Mouse (Mus musculus) embryonic facial prominence, embryonic 15.5 days (tissue): ENCODE data around the gene March8. TPM values are rescaled to one million over a fixed set of nuclear protein-coding genes. Genes with fewer than 3 reads are reported as not detected.

Source experiments
- ATAC-seq: fragments of 200-750 bp; cut with Nextera tagmentation; 2 replicates; pipeline ENCODE4 v1.8.0; 2017; ENCODE audit warnings: low read depth, moderate TSS enrichment; ENCODE audit not compliant: insufficient number of reproducible peaks, low FRiP score, low TSS enrichment
- H3K27ac ChIP-seq: fragments of 300-500 bp; sonication (generic); replicated peaks from 2 replicates; pipeline ENCODE4 v1.5.1; 2015; ENCODE audit warnings: mild to moderate bottlenecking, inconsistent platforms
- H3K27me3 ChIP-seq: fragments of 300-500 bp; sonication (generic); 2 replicates; pipeline ENCODE4 v1.6.1; 2015; ENCODE audit warnings: inconsistent platforms
- H3K36me3 ChIP-seq: fragments of 300-500 bp; sonication (generic); 2 replicates; pipeline ENCODE4 v1.6.1; 2015; ENCODE audit warnings: mild to moderate bottlenecking, inconsistent platforms
- H3K4me1 ChIP-seq: fragments of 300-500 bp; sonication (generic); 2 replicates; pipeline ENCODE4 v1.6.1; 2015; ENCODE audit warnings: inconsistent platforms
- H3K4me2 ChIP-seq: fragments of 300-500 bp; sonication (generic); replicated peaks from 2 replicates; pipeline ENCODE4 v1.6.1; 2015; ENCODE audit warnings: mild to moderate bottlenecking, inconsistent platforms
- H3K4me3 ChIP-seq: fragments of 300-500 bp; sonication (generic); replicated peaks from 2 replicates; pipeline ENCODE4 v1.5.1; 2015; ENCODE audit warnings: mild to moderate bottlenecking, inconsistent platforms
- H3K9ac ChIP-seq: fragments of 300-500 bp; sonication (generic); 2 replicates; pipeline ENCODE4 v1.6.1; 2015; ENCODE audit warnings: inconsistent platforms
- H3K9me3 ChIP-seq: fragments of 300-500 bp; sonication (generic); replicated peaks from 2 replicates; pipeline ENCODE4 v1.6.1; 2016; ENCODE audit warnings: inconsistent platforms
- WGBS: fragments of 180-500 bp; shearing (Covaris S2); methylation state at CpG from one replicate; pipeline ENCODE4 v1.1.7; 2015; 5-methylcytosine and 5-hydroxymethylcytosine counted together
- polyA plus RNA-seq: library from polyadenylated mRNA; unstranded; fragments of >200 nt; fragmentation: Nextera tagmentation; extraction: Ambion mirVana; gene quantifications from 2 replicates; pipeline ENCODE4 v1.2.1, GENCODE M21; 2015

The March8 gene
- polyA plus RNA-seq, 1 experiment from 2014 or later = 30.1 TPM

- ATAC-seq = no peak
- no peaks in the 10 kb centered on the region for H3K9me3 ChIP-seq
- H3K4me2 ChIP-seq = no peak overlapping the region
- no peaks in the 10 kb centered on the region for H3K27me3 ChIP-seq
- H3K4me3 ChIP-seq = no peak overlapping the region
- no peak overlapping the region for H3K27ac ChIP-seq
- no peaks in the 10 kb centered on the region for H3K4me1 ChIP-seq
- no peak overlapping the region for H3K9ac ChIP-seq
- WGBS = 92% methylated on average over 10 of the region's 10 CpGs
- H3K36me3 ChIP-seq = no peaks in the 10 kb centered on the region
These were observed 72.6 kb downstream of the March8 start for GRCm38 (mm10) chr6:116410436-116410835.

GRCm38 (mm10) chr6:116411716-116412115 lies 73.9 kb downstream of the March8 start:
- H3K9me3 ChIP-seq = no peaks in the 10 kb centered on the region
- no peak overlapping the region for H3K27ac ChIP-seq
- no peaks in the 10 kb centered on the region for H3K27me3 ChIP-seq
- no peak overlapping the region for H3K9ac ChIP-seq
- ATAC-seq = no peak
- WGBS = 84% methylated on average over 3 of the region's 3 CpGs
- no peak overlapping the region for H3K4me2 ChIP-seq
- H3K4me3 ChIP-seq = no peak overlapping the region
- no peaks in the 10 kb centered on the region for H3K36me3 ChIP-seq
- no peaks in the 10 kb centered on the region for H3K4me1 ChIP-seq

- no peak; the same call in 1 of the 2 replicates for ATAC-seq
- H3K4me1 ChIP-seq = no peaks in the 10 kb centered on the region
- H3K9ac ChIP-seq = no peak overlapping the region
- no peaks in the 10 kb centered on the region for H3K9me3 ChIP-seq
- no peak overlapping the region for H3K27ac ChIP-seq
- no peaks in the 10 kb centered on the region for H3K27me3 ChIP-seq
- no peaks in the 10 kb centered on the region for H3K36me3 ChIP-seq
- 92% methylated on average over 14 of the region's 14 CpGs for WGBS
- no peak overlapping the region for H3K4me2 ChIP-seq
- H3K4me3 ChIP-seq = no peak overlapping the region
These were observed 74.9 kb downstream of the March8 start for GRCm38 (mm10) chr6:116412546-116413325.

- Histone ChIP-seq H3K36me3 (no peaks in the 10 kb centered on the region), H3K4me1 (no peaks in the 10 kb centered on the region), H3K27me3 (no peaks in the 10 kb centered on the region), H3K27ac (no peak overlapping the region), H3K4me3 (no peak overlapping the region), H3K9ac (no peak overlapping the region), H3K4me2 (no peak overlapping the region), H3K9me3 (no peaks in the 10 kb centered on the region)
- WGBS = 78% methylated on average over 12 of the region's 12 CpGs
- no peak for ATAC-seq
These were observed 77.4 kb downstream of the March8 start for GRCm38 (mm10) chr6:116415126-116415676.

GRCm38 (mm10) chr6:116416000-116416552 lies 78.3 kb downstream of the March8 start:
- Histone ChIP-seq H3K27me3 (no peaks in the 10 kb centered on the region), H3K9ac (no peak overlapping the region), H3K36me3 (no peaks in the 10 kb centered on the region), H3K4me1 (no peaks in the 10 kb centered on the region), H3K4me3 (no peak overlapping the region), H3K27ac (no peak overlapping the region), H3K9me3 (no peaks in the 10 kb centered on the region), H3K4me2 (no peak overlapping the region)
- no peak for ATAC-seq
- 84% methylated on average over 6 of the region's 6 CpGs for WGBS

GRCm38 (mm10) chr6:116417518-116418315 lies 79.9 kb downstream of the March8 start:
- no peaks in the 10 kb centered on the region for H3K9me3 ChIP-seq
- no peak overlapping the region for H3K9ac ChIP-seq
- no peak overlapping the region for H3K4me3 ChIP-seq
- no peak overlapping the region for H3K27ac ChIP-seq
- H3K4me2 ChIP-seq = no peak overlapping the region
- no peaks in the 10 kb centered on the region for H3K36me3 ChIP-seq
- ATAC-seq = no peak
- H3K4me1 ChIP-seq = no peaks in the 10 kb centered on the region
- no peaks in the 10 kb centered on the region for H3K27me3 ChIP-seq
- WGBS = 66% methylated on average over 6 of the region's 6 CpGs

GRCm38 (mm10) chr6:116418487-116418886 lies 80.7 kb downstream of the March8 start:
- H3K9ac ChIP-seq = no peak overlapping the region
- no peak overlapping the region for H3K4me3 ChIP-seq
- no peaks in the 10 kb centered on the region for H3K27me3 ChIP-seq
- no peaks in the 10 kb centered on the region for H3K36me3 ChIP-seq
- no peak overlapping the region for H3K4me2 ChIP-seq
- H3K27ac ChIP-seq = no peak overlapping the region
- no peak for ATAC-seq
- no peaks in the 10 kb centered on the region for H3K9me3 ChIP-seq
- WGBS = 80% methylated on average over 1 of the region's 1 CpGs
- no peaks in the 10 kb centered on the region for H3K4me1 ChIP-seq

GRCm38 (mm10) chr6:116419699-116420098 lies 81.9 kb downstream of the March8 start:
- H3K4me2 ChIP-seq = no peak overlapping the region
- no peak overlapping the region for H3K9ac ChIP-seq
- H3K9me3 ChIP-seq = no peaks in the 10 kb centered on the region
- ATAC-seq = no peak
- no peak overlapping the region for H3K4me3 ChIP-seq
- WGBS = 60% methylated on average over 6 of the region's 6 CpGs
- no peaks in the 10 kb centered on the region for H3K27me3 ChIP-seq
- H3K27ac ChIP-seq = no peak overlapping the region
- no peaks in the 10 kb centered on the region for H3K36me3 ChIP-seq
- H3K4me1 ChIP-seq = no peaks in the 10 kb centered on the region

GRCm38 (mm10) chr6:116420271-116420670 lies 82.4 kb downstream of the March8 start:
- Histone ChIP-seq H3K27ac (no peak overlapping the region), H3K4me1 (no peaks in the 10 kb centered on the region), H3K9ac (no peak overlapping the region), H3K9me3 (no peaks in the 10 kb centered on the region), H3K36me3 (no peaks in the 10 kb centered on the region), H3K4me3 (no peak overlapping the region), H3K27me3 (no peaks in the 10 kb centered on the region), H3K4me2 (no peak overlapping the region)
- ATAC-seq = no peak
- WGBS = 71% methylated on average over 10 of the region's 10 CpGs

- Histone ChIP-seq H3K4me3 (no peak overlapping the region), H3K36me3 (no peaks in the 10 kb centered on the region), H3K4me1 (no peaks in the 10 kb centered on the region), H3K4me2 (no peak overlapping the region), H3K9ac (no peak overlapping the region), H3K27ac (no peak overlapping the region), H3K9me3 (no peaks in the 10 kb centered on the region), H3K27me3 (no peaks in the 10 kb centered on the region)
- no peak for ATAC-seq
- WGBS = 89% methylated on average over 7 of the region's 7 CpGs
These were observed 85.2 kb downstream of the March8 start for GRCm38 (mm10) chr6:116422991-116423390.

- WGBS = 65% methylated on average over 2 of the region's 2 CpGs
- H3K4me1 ChIP-seq = no peaks in the 10 kb centered on the region
- H3K9ac ChIP-seq = no peak overlapping the region
- H3K36me3 ChIP-seq = no peaks in the 10 kb centered on the region
- no peak for ATAC-seq
- no peak overlapping the region for H3K27ac ChIP-seq
- no peak overlapping the region for H3K4me3 ChIP-seq
- H3K27me3 ChIP-seq = no peaks in the 10 kb centered on the region
- no peaks in the 10 kb centered on the region for H3K9me3 ChIP-seq
- H3K4me2 ChIP-seq = no peak overlapping the region
These were observed 85.8 kb downstream of the March8 start for GRCm38 (mm10) chr6:116423664-116424063.
